Mouse (Mus musculus): ENCODE results near the gene Csf1.

- TF ChIP-seq POLR2A (IDR thresholded peaks at IDR 0.05; ENCODE audit: insufficient read depth, low read depth, low read length) (no peak), CTCF (IDR thresholded peaks at IDR 0.05; ENCODE audit: insufficient read depth, low read depth, low read length) (no peak)
Observed at GRCm38 (mm10) chr3:107694256-107694900, 65.9 kb downstream of the Csf1 start.

Data from olfactory bulb, adult 2 months (tissue).